Mouse (Mus musculus) heart, postnatal 0 days (tissue): Measurements from ENCODE around the gene Antxr1.

Experiments
- CTCF ChIP-seq: IDR thresholded peaks from 2 replicates; pipeline ENCODE4 v1.5.1; 2016; ENCODE audit warnings: antibody characterized with exemption, control low read depth, low read depth
- EP300 ChIP-seq: IDR thresholded peaks from 2 replicates; pipeline ENCODE4 v1.6.1; 2016; ENCODE audit warnings: antibody characterized with exemption, low read depth

GRCm38 (mm10) chr6:87101955-87102353 lies 233.7 kb downstream of the Antxr1 start:
- TF ChIP-seq EP300 (no peak), CTCF (no peak)
